Mouse (Mus musculus) forebrain, embryonic 12.5 days (tissue): ENCODE measurements around the gene Atf7ip. TPM values are rescaled to one million over a fixed set of nuclear protein-coding genes. Genes with fewer than 3 reads are reported as not detected.

Experiments used
- ATAC-seq: fragments of 200-750 bp; cut with Nextera tagmentation; 2 replicates; pipeline ENCODE4 v1.8.0; 2017; ENCODE audit warnings: moderate TSS enrichment; ENCODE audit not compliant: low FRiP score
- H3K27ac ChIP-seq: fragments of 300-500 bp; sonication (generic); 2 replicates; pipeline ENCODE4 v1.5.1; 2016; ENCODE audit warnings: mild to moderate bottlenecking
- H3K27me3 ChIP-seq: fragments of 300-500 bp; sonication (generic); 2 replicates; pipeline ENCODE4 v1.6.1; 2016; ENCODE audit warnings: mild to moderate bottlenecking
- H3K36me3 ChIP-seq: fragments of 300-500 bp; sonication (generic); replicated peaks from 2 replicates; pipeline ENCODE4 v1.6.1; 2016; ENCODE audit warnings: mild to moderate bottlenecking
- H3K4me1 ChIP-seq: fragments of 300-500 bp; sonication (generic); 2 replicates; pipeline ENCODE4 v1.6.1; 2016
- H3K4me2 ChIP-seq: fragments of 300-500 bp; sonication (generic); 2 replicates; pipeline ENCODE4 v1.6.1; 2016; ENCODE audit warnings: mild to moderate bottlenecking, moderate library complexity
- H3K4me3 ChIP-seq: fragments of 300-500 bp; sonication (generic); replicated peaks from 2 replicates; pipeline ENCODE4 v1.5.1; 2016; ENCODE audit warnings: mild to moderate bottlenecking
- H3K9ac ChIP-seq: fragments of 300-500 bp; sonication (generic); 2 replicates; pipeline ENCODE4 v1.6.1; 2016; ENCODE audit warnings: mild to moderate bottlenecking
- H3K9me3 ChIP-seq: fragments of 300-500 bp; sonication (generic); 2 replicates; pipeline ENCODE4 v1.6.1; 2016
- WGBS: fragments of 180-500 bp; shearing (Covaris S2); methylation state at CpG from one replicate; pipeline ENCODE4 v1.1.7; 2016; 5-methylcytosine and 5-hydroxymethylcytosine counted together
- polyA plus RNA-seq: library from polyadenylated mRNA; unstranded; fragments of >200 nt; fragmentation: Nextera tagmentation; extraction: Ambion mirVana; gene quantifications from 2 replicates; pipeline ENCODE4 v1.2.1, GENCODE M21; 2016

Atf7ip gene
- polyA plus RNA-seq, 1 experiment from 2014 or later = 63.2 TPM

- H3K4me1 ChIP-seq = peaks cover 6% of the 10 kb centered on the region; the same call in 1 of the 2 replicates
- WGBS = 43% methylated on average over 9 of the region's 9 CpGs
Measured at GRCm38 (mm10) chr6:136645754-136646153, 139.8 kb downstream of the Atf7ip start.

GRCm38 (mm10) chr6:136646207-136646606 lies 140.2 kb downstream of the Atf7ip start:
- Histone ChIP-seq H3K27ac (no peak overlapping the region), H3K4me3 (no peak overlapping the region), H3K9ac (no peak overlapping the region), H3K4me2 (no peak overlapping the region), H3K27me3 (no peaks in the 10 kb centered on the region), H3K36me3 (no peaks in the 10 kb centered on the region), H3K9me3 (0 out of 2 replicates have a peak, but pooled peaks cover 3% of the 10 kb centered on the region), H3K4me1 (peaks cover 6% of the 10 kb centered on the region; the same call in 1 of the 2 replicates)
- WGBS = 31% methylated on average over 6 of the region's 6 CpGs
- ATAC-seq = no peak

More at GRCm38 (mm10) chr6:136645754-136646153, 139.8 kb downstream of the Atf7ip start:
- Histone ChIP-seq H3K4me3 (no peak overlapping the region), H3K9me3 (0 out of 2 replicates have a peak, but pooled peaks cover 3% of the 10 kb centered on the region), H3K4me2 (no peak overlapping the region), H3K36me3 (no peaks in the 10 kb centered on the region), H3K9ac (no peak overlapping the region), H3K27me3 (no peaks in the 10 kb centered on the region), H3K27ac (no peak overlapping the region)
- ATAC-seq = no peak

- no peak for ATAC-seq
- Histone ChIP-seq H3K27ac (no peak overlapping the region), H3K4me1 (peaks cover 6% of the 10 kb centered on the region; the same call in 1 of the 2 replicates), H3K9me3 (0 out of 2 replicates have a peak, but pooled peaks cover 3% of the 10 kb centered on the region), H3K9ac (no peak overlapping the region), H3K4me3 (no peak overlapping the region), H3K4me2 (no peak overlapping the region), H3K27me3 (no peaks in the 10 kb centered on the region), H3K36me3 (no peaks in the 10 kb centered on the region)
- 83% methylated on average over 10 of the region's 10 CpGs for WGBS
Measured at GRCm38 (mm10) chr6:136647455-136647861, 141.5 kb downstream of the Atf7ip start.

GRCm38 (mm10) chr6:136650664-136651063 lies 144.7 kb downstream of the Atf7ip start:
- ATAC-seq = no peak
- no peak overlapping the region for H3K27ac ChIP-seq

GRCm38 (mm10) chr6:136653331-136653730 lies 147.4 kb downstream of the Atf7ip start:
- no peak for ATAC-seq
- no peaks in the 10 kb centered on the region for H3K9me3 ChIP-seq
- 72% methylated on average over 5 of the region's 5 CpGs for WGBS

More at GRCm38 (mm10) chr6:136650664-136651063, 144.7 kb downstream of the Atf7ip start:
- no peak overlapping the region for H3K9ac ChIP-seq
- whole genome bisulfite sequencing = 87% methylated on average over 8 of the region's 8 CpGs
- peaks cover 6% of the 10 kb centered on the region; the same call in 1 of the 2 replicates for H3K4me1 ChIP-seq
- H3K36me3 ChIP-seq = no peaks in the 10 kb centered on the region
- no peak overlapping the region for H3K4me3 ChIP-seq
- no peak overlapping the region for H3K4me2 ChIP-seq
- no peaks in the 10 kb centered on the region for H3K27me3 ChIP-seq
- no peaks in the 10 kb centered on the region for H3K9me3 ChIP-seq

GRCm38 (mm10) chr6:136654470-136654869 lies 148.5 kb downstream of the Atf7ip start:
- H3K9me3 ChIP-seq = no peaks in the 10 kb centered on the region
- no peaks in the 10 kb centered on the region for H3K4me1 ChIP-seq
- no peak for ATAC-seq
- no peak overlapping the region for H3K4me2 ChIP-seq
- H3K27ac ChIP-seq = no peak overlapping the region
- H3K27me3 ChIP-seq = no peaks in the 10 kb centered on the region
- H3K4me3 ChIP-seq = no peak overlapping the region
- 88% methylated on average over 20 of the region's 20 CpGs for WGBS
- H3K36me3 ChIP-seq = no peaks in the 10 kb centered on the region
- H3K9ac ChIP-seq = no peak overlapping the region

More at GRCm38 (mm10) chr6:136653331-136653730, 147.4 kb downstream of the Atf7ip start:
- H3K9ac ChIP-seq = no peak overlapping the region
- H3K4me1 ChIP-seq = no peaks in the 10 kb centered on the region
- H3K27ac ChIP-seq = no peak overlapping the region
- H3K36me3 ChIP-seq = no peaks in the 10 kb centered on the region
- no peak overlapping the region for H3K4me3 ChIP-seq
- no peaks in the 10 kb centered on the region for H3K27me3 ChIP-seq
- no peak overlapping the region for H3K4me2 ChIP-seq

- ATAC-seq = no peak
- H3K9ac ChIP-seq = no peak overlapping the region
- WGBS = 75% methylated on average over 11 of the region's 11 CpGs
Measured at GRCm38 (mm10) chr6:136655786-136656185, 149.8 kb downstream of the Atf7ip start.

GRCm38 (mm10) chr6:136658303-136658702 lies 152.3 kb downstream of the Atf7ip start:
- 84% methylated on average over 4 of the region's 4 CpGs for WGBS
- H3K27ac ChIP-seq = no peak overlapping the region
- H3K4me1 ChIP-seq = peaks cover 7% of the 10 kb centered on the region
- ATAC-seq = no peak
- H3K4me3 ChIP-seq = no peak overlapping the region
- H3K9ac ChIP-seq = no peak overlapping the region
- H3K9me3 ChIP-seq = no peaks in the 10 kb centered on the region
- H3K4me2 ChIP-seq = no peak overlapping the region
- H3K36me3 ChIP-seq = no peaks in the 10 kb centered on the region
- peaks cover 33% of the 10 kb centered on the region for H3K27me3 ChIP-seq

More at GRCm38 (mm10) chr6:136655786-136656185, 149.8 kb downstream of the Atf7ip start:
- Histone ChIP-seq H3K27ac (no peak overlapping the region), H3K4me2 (no peak overlapping the region), H3K27me3 (peaks cover 12% of the 10 kb centered on the region), H3K9me3 (no peaks in the 10 kb centered on the region), H3K36me3 (no peaks in the 10 kb centered on the region), H3K4me1 (no peaks in the 10 kb centered on the region), H3K4me3 (no peak overlapping the region)

GRCm38 (mm10) chr6:136659226-136659625 lies 153.3 kb downstream of the Atf7ip start:
- ATAC-seq = no peak
- Histone ChIP-seq H3K4me3 (no peak overlapping the region), H3K4me1 (peaks cover 7% of the 10 kb centered on the region), H3K9me3 (no peaks in the 10 kb centered on the region), H3K36me3 (no peaks in the 10 kb centered on the region), H3K4me2 (no peak overlapping the region), H3K27me3 (peaks cover 38% of the 10 kb centered on the region), H3K27ac (no peak overlapping the region), H3K9ac (no peak overlapping the region)
- 94% methylated on average over 9 of the region's 9 CpGs for WGBS

Other genes with a start within 250 kb of the Atf7ip start
- not detected in 2 replicates for gene Gm8994, start 178.6 kb upstream of the Atf7ip start, polyA plus RNA-seq
- not detected in 2 replicates for gene E330021D16Rik, start 90.6 kb upstream of the Atf7ip start, polyA plus RNA-seq
- 0.41 and 1.0 TPM in 2 replicates for gene Plbd1, start 155.8 kb downstream of the Atf7ip start, polyA plus RNA-seq